Mouse (Mus musculus) gastrocnemius, adult 2 months (tissue): ENCODE measurements around the gene Pradc1. TPM values are rescaled to one million over a fixed set of nuclear protein-coding genes. Genes with fewer than 3 reads are reported as not detected.

ENCODE experiments used
- DNase-seq: peaks from one replicate; pipeline ENCODE4 v3.0.0; 2022
- H3K27ac ChIP-seq: fragments of 200-600 bp; 2 replicates; pipeline ENCODE4 v1.8.1; 2022; ENCODE audit warnings: mild to moderate bottlenecking
- H3K4me3 ChIP-seq: fragments of 200-600 bp; 2 replicates; pipeline ENCODE4 v1.8.1; 2022; ENCODE audit warnings: mild to moderate bottlenecking, moderate library complexity
- CTCF ChIP-seq: fragments of 200-600 bp; IDR thresholded peaks from 2 replicates; pipeline ENCODE4 v1.8.1; 2022; ENCODE audit warnings: antibody characterized with exemption, mild to moderate bottlenecking, moderate library complexity
- intact Hi-C: fragments of 180-260 bp; cut with DNase I; formaldehyde crosslinking; loops from one replicate; pipeline ENCODE4 v1.15.1; 2025
- long read RNA-seq, 2 experiments: library from polyadenylated mRNA; stranded (forward); transcript quantifications; one replicate each; pipeline ENCODE4 v2.0.0; 2021
- total RNA-seq, 2 experiments: library from RNA; stranded (reverse); gene quantifications; 2 replicates each; pipeline ENCODE4 v1.2.3; 2021

Gene Pradc1
- 10 to 100 TPM; 14.8 to 15.9 TPM for total RNA-seq
- long read RNA-seq, experiment 1, partial matches to known transcripts: 1 of 3 reads
- long read RNA-seq, experiment 1, other reads (novel, unspliced or antisense): 2 of 3 reads
- long read RNA-seq, experiment 2, partial matches to known transcripts: 0 of 6 reads
- long read RNA-seq, experiment 2, other reads (novel, unspliced or antisense): 5 of 6 reads

DNA sequence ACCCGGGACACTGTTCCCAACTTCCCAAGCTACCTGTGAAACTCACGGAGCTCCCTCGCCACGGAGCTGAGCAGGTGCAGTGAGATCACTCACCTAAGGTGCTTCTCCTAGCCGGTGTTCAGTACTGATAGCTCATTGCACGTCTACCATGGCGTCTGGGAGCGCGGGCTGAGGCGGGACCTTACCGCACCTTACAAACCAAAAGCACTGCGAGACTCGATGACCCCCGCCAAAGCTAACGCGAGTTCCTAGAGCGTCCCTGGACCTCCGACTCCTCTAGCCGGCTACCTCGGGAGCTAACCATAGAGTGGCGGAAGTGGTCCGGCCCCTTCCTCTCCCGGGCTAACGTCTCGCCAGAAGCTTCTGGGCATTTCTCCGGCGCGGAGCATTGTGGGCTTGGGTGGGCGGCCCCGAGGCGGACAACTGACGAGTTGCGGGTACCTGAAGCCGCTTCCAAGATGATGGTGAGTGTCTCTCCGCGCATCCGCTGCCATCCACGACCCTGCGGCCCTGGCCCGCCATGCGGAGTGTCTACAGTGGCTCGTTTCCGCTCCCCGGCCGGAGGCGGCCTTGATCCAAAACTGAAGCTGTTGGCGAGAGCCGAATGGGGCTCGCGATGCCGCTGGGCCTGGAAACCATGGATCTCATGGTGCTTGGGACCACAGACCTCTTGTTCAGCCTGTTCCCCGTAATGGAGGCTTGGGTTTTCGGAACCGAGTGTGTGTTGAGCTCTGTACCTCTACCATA lies at the start of gene Pradc1:
Pradc1 (minus strand) TSS at position 307 of the 747 bp plus-strand sequence.
- H3K27ac ChIP-seq: peak within 1 kb of the TSS; percentile 98

DNA sequence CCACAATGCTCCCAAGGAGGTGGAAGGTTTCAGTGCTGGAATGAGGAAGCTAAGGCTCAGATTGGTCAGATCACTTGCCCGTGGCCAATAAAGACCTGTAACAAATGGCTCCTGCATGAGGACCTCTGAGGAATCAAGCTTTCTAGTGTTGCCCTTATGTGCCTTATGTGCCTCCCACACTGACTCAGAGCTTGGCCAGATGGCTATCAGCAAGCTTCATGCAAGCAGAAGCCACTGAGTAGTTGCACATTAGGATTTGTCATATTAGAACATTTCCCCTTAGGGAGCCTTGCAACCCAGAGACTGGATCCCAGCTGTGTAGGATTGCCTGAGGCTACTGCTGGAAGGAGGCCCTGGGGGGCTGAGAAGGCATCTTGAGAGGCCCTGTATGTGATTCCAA lies 48.6 kb upstream of the Pradc1 start:
- no peak overlapping the region for H3K27ac ChIP-seq
- no peak for DNase-seq
- TF ChIP-seq CTCF: no peak
- intact Hi-C loops: no loop called here
- H3K4me3 ChIP-seq: no peak overlapping the region

More for the DNA sequence above, at the start of gene Pradc1:
- DNase-seq: peak; percentile 98
- peak within 1 kb of the TSS; percentile 73 for H3K4me3 ChIP-seq
- TF ChIP-seq CTCF: no peak
- intact Hi-C loops: loop anchor here (2.0 to 5.0 kb wide), 2 partner anchors 119 to 510 kb away; partner anchors contain the start of genes Dusp11 and Sfxn5

DNA sequence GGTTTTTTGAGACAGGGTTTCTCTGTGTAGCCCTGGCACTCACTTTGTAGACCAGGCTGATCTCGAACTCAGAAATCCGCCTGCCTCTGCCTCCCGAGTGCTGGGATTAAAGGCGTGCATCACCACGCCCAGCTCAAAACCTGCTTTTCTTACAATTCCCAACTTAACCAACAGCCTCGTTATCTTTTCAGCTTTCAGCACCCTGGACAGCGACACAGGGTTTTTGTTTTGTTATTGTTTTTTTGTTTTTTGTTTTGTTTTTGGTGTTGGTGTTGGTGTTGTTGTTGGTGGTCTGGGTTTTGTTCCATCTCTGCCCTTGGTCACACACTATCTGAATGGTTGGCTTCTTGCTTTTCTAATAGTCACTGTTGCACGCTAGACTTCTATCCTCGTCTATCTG lies 46.4 kb upstream of the Pradc1 start:
- no peak overlapping the region for H3K4me3 ChIP-seq
- no peak overlapping the region for H3K27ac ChIP-seq
- DNase-seq: no peak
- no peak for TF ChIP-seq CTCF
- intact Hi-C loops: no loop called here

DNA sequence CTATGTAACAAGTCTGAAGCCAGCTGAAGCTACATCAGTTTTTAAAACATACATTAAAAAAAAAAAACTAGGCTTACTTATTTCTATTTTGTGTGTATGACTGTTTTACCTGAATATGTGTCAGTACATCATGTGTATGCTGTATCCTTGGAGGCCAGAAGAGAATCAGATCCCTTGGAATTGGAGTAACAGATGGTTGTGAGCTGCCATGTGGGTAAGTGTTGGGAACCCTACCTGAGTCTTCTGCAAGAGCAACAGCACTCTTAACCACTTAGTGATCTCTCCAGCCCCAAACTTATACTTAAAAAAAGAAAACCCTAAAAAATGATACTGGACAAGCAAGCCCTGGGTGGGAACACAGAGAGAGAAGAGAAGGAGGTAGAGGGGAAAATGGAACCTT lies 45.2 kb upstream of the Pradc1 start:
- no peak overlapping the region for H3K4me3 ChIP-seq
- no peak overlapping the region for H3K27ac ChIP-seq
- intact Hi-C loops: no loop called here
- TF ChIP-seq CTCF: no peak
- no peak for DNase-seq

DNA sequence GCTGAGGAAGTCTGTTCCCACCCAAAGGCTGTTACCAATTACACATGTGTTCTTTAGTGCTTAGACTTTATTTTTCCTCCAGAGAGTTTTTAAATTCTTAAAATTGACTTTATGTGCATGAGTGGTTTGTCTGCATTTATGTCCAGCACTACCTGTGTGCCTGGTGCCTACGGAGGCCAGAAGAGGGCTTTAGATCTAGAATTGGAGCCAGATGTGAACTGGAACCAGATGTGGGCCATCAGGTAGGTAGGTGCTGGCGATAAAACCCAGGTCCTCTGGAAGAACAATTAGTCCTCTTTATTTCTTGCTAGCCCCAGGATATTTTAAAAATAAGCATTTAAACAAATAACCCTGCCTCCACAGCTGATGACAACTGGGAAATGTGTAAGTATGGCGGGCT lies 39.8 kb upstream of the Pradc1 start:
- H3K4me3 ChIP-seq: no peak overlapping the region
- H3K27ac ChIP-seq: no peak overlapping the region
- no peak for DNase-seq
- intact Hi-C loops: no loop called here
- no peak for TF ChIP-seq CTCF

DNA sequence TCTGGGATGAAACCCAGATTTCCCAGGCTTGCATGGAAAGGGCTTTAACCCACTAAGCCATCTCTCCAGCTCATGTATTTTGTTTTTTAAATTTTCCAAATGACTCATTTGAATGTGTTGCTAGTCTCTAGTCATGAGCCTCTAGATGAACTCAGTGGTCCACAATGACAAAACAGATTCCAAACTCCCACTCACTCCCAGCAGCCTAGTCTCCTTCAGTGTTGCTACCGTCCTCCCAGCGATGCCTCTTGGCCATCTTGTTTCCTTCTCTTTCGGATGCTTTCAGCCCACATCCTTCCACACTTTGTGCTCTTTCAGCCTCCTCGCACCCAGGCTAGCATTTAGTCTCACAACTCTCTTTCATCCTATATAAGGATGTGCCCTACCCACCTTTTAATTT lies 38.5 kb upstream of the Pradc1 start:
- intact Hi-C loops: no loop called here
- no peak for DNase-seq
- no peak for TF ChIP-seq CTCF
- H3K4me3 ChIP-seq: no peak overlapping the region
- H3K27ac ChIP-seq: no peak overlapping the region

DNA sequence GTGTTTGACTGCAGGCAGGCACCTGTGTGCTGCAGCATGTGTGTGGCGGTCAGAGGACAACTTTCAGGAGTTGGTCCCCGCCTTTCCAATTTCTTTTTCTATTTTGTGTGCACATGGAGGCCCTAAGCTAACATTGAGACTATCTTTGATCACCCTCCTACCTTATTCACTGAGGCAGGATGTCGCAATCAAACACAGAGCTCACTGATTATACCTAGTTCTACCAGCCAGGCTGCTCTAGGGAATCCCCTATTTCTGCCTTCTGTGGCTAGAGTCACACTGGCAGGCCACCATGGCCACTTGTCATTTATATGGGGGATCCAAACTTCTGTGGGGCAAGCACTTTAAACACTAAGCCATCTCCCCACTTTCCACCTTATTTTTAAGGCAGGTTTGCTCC lies 37.9 kb upstream of the Pradc1 start:
- TF ChIP-seq CTCF: no peak
- Histone ChIP-seq H3K4me3 (no peak overlapping the region), H3K27ac (no peak overlapping the region)
- no peak for DNase-seq
- intact Hi-C loops: no loop called here

DNA sequence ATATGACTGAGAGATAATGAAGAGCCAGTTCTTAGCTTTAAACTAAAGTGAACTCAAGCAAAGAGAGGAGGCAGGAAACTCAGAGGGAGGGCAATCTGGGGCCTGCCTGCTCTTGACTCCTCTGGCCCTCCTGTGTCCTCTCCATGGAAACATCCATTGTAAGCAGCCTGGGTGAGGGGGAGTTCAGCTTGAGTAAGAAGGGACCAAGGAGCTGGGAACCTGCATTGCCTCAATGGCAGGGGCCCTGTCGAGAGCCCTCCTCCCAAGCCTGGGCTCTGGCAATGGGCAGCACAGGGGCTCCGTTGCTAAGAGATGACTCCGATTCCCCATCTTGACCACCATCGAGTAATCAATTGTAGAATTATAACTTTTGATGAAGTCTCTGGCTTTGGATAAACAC lies 36.7 kb upstream of the Pradc1 start:
- intact Hi-C loops: no loop called here
- Histone ChIP-seq H3K4me3 (no peak overlapping the region), H3K27ac (no peak overlapping the region)
- DNase-seq: no peak
- TF ChIP-seq CTCF: no peak

DNA sequence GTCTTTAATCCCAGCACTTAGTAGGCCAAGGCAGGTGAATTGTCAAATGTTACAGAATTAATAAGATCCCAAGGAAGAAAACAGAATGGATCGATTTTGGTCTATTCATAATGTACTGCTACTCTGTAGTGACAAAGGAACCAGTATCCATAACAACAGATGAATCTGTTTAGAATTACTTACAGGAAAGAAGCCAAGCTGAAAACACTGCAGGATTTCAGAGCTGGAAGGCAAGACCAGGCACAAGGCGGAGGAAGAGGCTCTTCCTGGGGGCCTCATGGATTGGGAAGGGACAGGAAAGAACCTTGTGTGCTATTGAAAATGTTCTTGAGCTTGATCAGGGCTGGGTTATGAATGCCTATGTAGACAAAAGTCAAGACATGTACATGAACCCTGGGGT lies 34.0 kb upstream of the Pradc1 start:
- Histone ChIP-seq H3K4me3 (no peak overlapping the region), H3K27ac (no peak overlapping the region)
- no peak for DNase-seq
- TF ChIP-seq CTCF: no peak
- intact Hi-C loops: no loop called here

DNA sequence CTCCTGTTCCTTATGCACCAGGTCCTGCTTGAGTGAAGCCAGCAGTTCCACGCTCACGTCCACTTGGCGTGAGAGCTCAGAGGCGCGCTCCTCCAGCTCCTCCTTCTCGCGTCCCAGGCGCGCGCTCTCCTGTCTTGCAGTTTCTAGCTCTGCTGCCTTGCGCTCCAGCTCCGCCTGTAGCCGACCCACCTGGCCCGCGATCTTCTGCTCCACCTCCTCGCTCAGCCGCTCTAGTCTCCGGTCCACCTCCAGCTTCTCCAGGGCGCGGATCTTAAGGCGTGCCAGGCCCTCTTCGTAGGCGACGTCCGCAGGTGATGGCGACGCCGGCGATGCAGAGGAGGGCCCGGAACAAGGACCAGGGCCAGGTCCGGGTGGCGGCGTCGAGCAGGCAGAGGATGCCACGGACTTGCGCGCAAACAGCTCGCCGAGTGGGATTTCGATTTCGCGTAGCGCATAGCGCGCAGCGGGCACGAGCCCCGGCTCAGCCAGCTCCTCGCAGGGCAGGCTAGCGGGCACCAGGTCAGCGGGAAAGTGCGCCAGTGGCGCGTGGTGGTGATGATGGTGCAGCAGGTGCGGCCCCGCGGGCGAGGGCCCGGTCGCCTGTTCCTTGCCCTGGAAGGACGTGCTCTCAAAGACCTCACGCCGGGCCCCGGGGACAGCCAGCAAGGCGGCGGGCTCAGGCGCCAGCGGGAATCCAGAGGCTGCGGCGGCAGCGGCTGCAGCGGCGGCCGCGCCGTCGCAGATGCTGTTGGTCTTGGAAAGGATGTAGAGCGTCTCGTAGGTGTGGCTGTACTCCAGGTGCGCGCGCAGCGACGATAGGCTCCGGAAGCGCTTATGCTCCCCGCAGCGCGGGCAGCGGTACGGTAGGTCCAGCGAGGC lies 32.3 kb upstream of the Pradc1 start:
- intact Hi-C loops: no loop called here
- H3K4me3 ChIP-seq: no peak overlapping the region
- no peak for TF ChIP-seq CTCF
- DNase-seq: no peak
- no peak overlapping the region for H3K27ac ChIP-seq

DNA sequence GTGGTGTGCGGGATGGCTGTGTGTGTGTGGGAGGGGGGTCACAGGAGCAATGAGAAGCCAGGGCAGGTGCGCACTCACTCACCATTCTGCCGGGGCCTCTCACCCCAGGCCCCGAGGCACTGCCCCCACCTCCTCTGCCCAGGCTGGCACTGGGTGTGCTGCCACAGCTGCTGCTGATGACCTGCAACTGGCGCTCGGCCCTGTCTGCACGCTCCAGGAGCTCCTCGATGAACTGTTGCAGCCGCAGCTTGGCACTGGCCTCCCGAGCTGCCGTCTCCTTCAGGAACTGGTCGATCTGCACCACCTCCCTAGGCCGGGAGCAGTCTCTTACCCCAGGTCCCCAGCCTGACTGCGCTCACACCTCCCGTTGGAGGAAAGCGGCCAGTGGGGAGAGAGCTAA lies 28.9 kb upstream of the Pradc1 start:
- no peak for TF ChIP-seq CTCF

DNA sequence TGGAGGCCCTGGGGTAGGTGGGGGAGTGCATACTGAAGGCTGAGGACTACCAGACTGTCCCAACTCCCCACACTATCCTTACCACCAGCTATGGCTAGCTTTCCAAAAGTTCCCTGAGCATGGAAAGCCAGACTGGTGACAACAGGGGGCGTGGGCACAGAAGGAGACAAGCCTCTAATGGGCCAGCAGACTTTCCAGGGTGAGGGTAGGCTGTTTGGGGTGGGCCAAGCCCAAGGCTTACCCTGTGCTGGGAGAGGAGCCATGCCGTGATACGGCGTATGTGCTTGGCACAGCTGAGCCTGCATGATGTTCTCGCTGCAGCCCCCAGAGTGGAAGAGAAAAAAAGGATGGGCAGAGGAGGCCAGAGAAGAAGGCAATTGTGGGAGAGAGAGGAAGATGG lies 28.2 kb upstream of the Pradc1 start:
- Histone ChIP-seq H3K4me3 (no peak overlapping the region), H3K27ac (no peak overlapping the region)
- intact Hi-C loops: no loop called here
- no peak for DNase-seq
- no peak for TF ChIP-seq CTCF

More for the DNA sequence above, 28.9 kb upstream of the Pradc1 start:
- intact Hi-C loops: no loop called here
- no peak overlapping the region for H3K27ac ChIP-seq
- H3K4me3 ChIP-seq: no peak overlapping the region
- no peak for DNase-seq

DNA sequence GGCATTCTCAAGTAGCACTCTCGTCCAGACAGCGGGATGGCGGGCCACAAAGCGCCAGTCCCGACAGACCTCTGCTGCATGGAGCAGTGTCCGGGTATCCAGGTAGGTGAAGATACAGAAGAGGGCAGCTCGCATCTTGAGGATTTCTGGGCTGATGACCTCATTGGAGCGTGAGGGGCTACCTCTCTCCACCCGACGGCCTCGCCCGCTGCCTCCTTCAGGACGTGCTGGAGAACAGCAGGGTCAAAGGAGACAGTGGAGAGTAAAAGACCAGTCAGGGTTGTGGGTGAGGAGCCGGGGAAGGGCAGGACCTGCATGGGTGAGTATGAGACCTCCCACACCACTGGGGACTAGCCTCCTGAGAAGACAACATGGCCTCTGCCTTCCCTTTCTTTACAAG lies 26.6 kb upstream of the Pradc1 start:
- no peak for DNase-seq
- Histone ChIP-seq H3K27ac (no peak overlapping the region), H3K4me3 (no peak overlapping the region)
- intact Hi-C loops: no loop called here
- TF ChIP-seq CTCF: no peak
